Mouse (Mus musculus) brain, embryonic 14.5 days (tissue): ENCODE data around the gene Rbm18.

Experiments
- CTCF ChIP-seq: fragments of 200-500 bp; IDR thresholded peaks from 2 replicates; pipeline ENCODE4 v1.5.1; 2012; ENCODE audit warnings: inconsistent platforms, mild to moderate bottlenecking, moderate library complexity, borderline replicate concordance; ENCODE audit not compliant: insufficient read depth, insufficient read length; ENCODE audit errors: extremely low read depth
- POLR2A ChIP-seq: fragments of 200-500 bp; IDR thresholded peaks from 2 replicates; pipeline ENCODE4 v1.6.1; 2012; ENCODE audit warnings: mild to moderate bottlenecking, inconsistent platforms, borderline replicate concordance; ENCODE audit not compliant: poor library complexity, insufficient read depth, insufficient read length, severe bottlenecking; ENCODE audit errors: extremely low read depth

GRCm38 (mm10) chr2:36090853-36091741 lies 45.5 kb downstream of the Rbm18 start:
- TF ChIP-seq POLR2A = no peak
- no peak for TF ChIP-seq CTCF
